Comparison of ENCODE assay signal across 24 mouse cellular contexts in genomic region chr15:97348566-97349315, GRCm38 (mm10).
A peak's percentile ranks its signal among the peaks of the same experiment; 100 is the strongest.
DNase-seq lines count a peak whose midpoint lies in the region; ATAC-seq and TF ChIP-seq lines count a peak whose summit lies in the region.
"Had no signal": no experiment of that assay in that cellular context is flagged by ENCODE, and none has a peak within 500 bp of the region (broad histone marks: within the 10 kb centered on the region; RNA-seq: fewer than 3 reads in every experiment).

No protein-coding gene starts in this region.

- 50% methylated on average over 24 of the region's 24 CpGs for WGBS in heart, embryonic 12.5 days
- 86% methylated on average over 24 of the region's 24 CpGs for WGBS in liver, adult 2 months
- WGBS in liver, embryonic 11.5 days, result 75% methylated on average over 24 of the region's 24 CpGs
- 87% methylated on average over 24 of the region's 24 CpGs for WGBS in forebrain, postnatal 0 days

- no peaks in the 10 kb centered on the region; the same call in 1 of the 2 replicates for H3K27me3 ChIP-seq in heart, embryonic 12.5 days (replicated peaks)
- H3K27me3 ChIP-seq in liver, adult 2 months (ENCODE audit: control insufficient read depth, insufficient read depth, low read length), result no peaks in the 10 kb centered on the region
- no peaks in the 10 kb centered on the region for H3K27me3 ChIP-seq in liver, embryonic 11.5 days (replicated peaks; ENCODE audit: control insufficient read depth, insufficient read depth, low read length)
- no peaks in the 10 kb centered on the region for H3K27me3 ChIP-seq in forebrain, postnatal 0 days (ENCODE audit: insufficient read depth, low read length)
- H3K27me3 ChIP-seq: forebrain, embryonic 13.5 days; intestine, embryonic 15.5 days; neural tube, embryonic 12.5 days had no signal

- H3K4me3 ChIP-seq in heart, embryonic 12.5 days, result no peak overlapping the region
- no peak overlapping the region for H3K4me3 ChIP-seq in liver, adult 2 months (ENCODE audit: insufficient read depth, low read depth, low read length)
- no peak overlapping the region for H3K4me3 ChIP-seq in liver, embryonic 11.5 days (ENCODE audit: low read depth, low read length)
- H3K4me3 ChIP-seq in forebrain, postnatal 0 days (ENCODE audit: low read depth, low read length), result no peak overlapping the region
- H3K4me3 ChIP-seq: forebrain, embryonic 13.5 days; heart, adult 2 months; intestine, embryonic 15.5 days; layer of hippocampus, adult 2 months; liver, embryonic 12.5 days; neural tube, embryonic 12.5 days had no signal

- H3K9me3 ChIP-seq in heart, embryonic 12.5 days (replicated peaks), result no peaks in the 10 kb centered on the region
- H3K9me3 ChIP-seq in liver, embryonic 11.5 days (ENCODE audit: control insufficient read depth, low read length), result no peaks in the 10 kb centered on the region
- no peaks in the 10 kb centered on the region for H3K9me3 ChIP-seq in forebrain, postnatal 0 days (ENCODE audit: low read length)
- H3K9me3 ChIP-seq: forebrain, embryonic 13.5 days; intestine, embryonic 15.5 days; liver, embryonic 12.5 days; neural tube, embryonic 12.5 days had no signal

- no peak overlapping the region for H3K9ac ChIP-seq in heart, embryonic 12.5 days
- no peak overlapping the region for H3K9ac ChIP-seq in liver, adult 2 months (ENCODE audit: low read depth, low read length)
- H3K9ac ChIP-seq in liver, embryonic 11.5 days (ENCODE audit: low read depth, low read length), result no peak overlapping the region
- H3K9ac ChIP-seq in forebrain, postnatal 0 days, result no peak overlapping the region
- H3K9ac ChIP-seq: forebrain, embryonic 13.5 days; intestine, embryonic 15.5 days; liver, embryonic 12.5 days; neural tube, embryonic 12.5 days had no signal

- no peak overlapping the region for H3K27ac ChIP-seq in heart, embryonic 12.5 days (ENCODE audit: poor library complexity, severe bottlenecking)
- H3K27ac ChIP-seq in liver, adult 2 months (replicated peaks; ENCODE audit: insufficient read depth, low read depth, low read length), result no peak overlapping the region
- H3K27ac ChIP-seq in liver, embryonic 11.5 days (ENCODE audit: low read depth, low read length), result no peak overlapping the region
- H3K27ac ChIP-seq in forebrain, postnatal 0 days (ENCODE audit: low read depth, low read length), result no peak overlapping the region
- H3K27ac ChIP-seq: forebrain, embryonic 13.5 days; heart, adult 2 months; intestine, embryonic 15.5 days; layer of hippocampus, adult 2 months; liver, embryonic 12.5 days; neural tube, embryonic 12.5 days had no signal

- TF ChIP-seq CTCF in liver, adult 2 months (IDR thresholded peaks at IDR 0.05; ENCODE audit: low read depth, low read length), result no peak
- TF ChIP-seq CTCF in forebrain, postnatal 0 days (IDR thresholded peaks at IDR 0.05; ENCODE audit: low read depth), result no peak

- ATAC-seq in heart, embryonic 12.5 days (ENCODE audit: insufficient number of reproducible peaks, low FRiP score), result no peak
- ATAC-seq in liver, embryonic 11.5 days (replicated peaks; ENCODE audit: low FRiP score), result no peak
- ATAC-seq in forebrain, postnatal 0 days, result no peak
- ATAC-seq: forebrain, embryonic 13.5 days; hindbrain, embryonic 16.5 days; intestine, embryonic 15.5 days; liver, embryonic 12.5 days had no signal

- H3K4me2 ChIP-seq in heart, embryonic 12.5 days, result peak overlapping the region; percentile 31
- H3K4me2 ChIP-seq in liver, embryonic 11.5 days, result no peak overlapping the region
- no peak overlapping the region for H3K4me2 ChIP-seq in forebrain, postnatal 0 days (ENCODE audit: low read depth)
- H3K4me2 ChIP-seq: forebrain, embryonic 13.5 days; intestine, embryonic 15.5 days; liver, embryonic 12.5 days; neural tube, embryonic 12.5 days had no signal

- no peak for DNase-seq in heart, postnatal 25 days (ENCODE audit: low spot score)
- peak; percentile 19 for DNase-seq in liver, adult 2 months (ENCODE audit: extremely low read depth, low read depth, low spot score)
- no peak for DNase-seq in liver, embryonic 11.5 days (ENCODE audit: low spot score)
- peak; percentile 76 for DNase-seq in adrenal gland, adult 2 months
- DNase-seq in forebrain, postnatal 0 days, result no peak
- no peak for DNase-seq in thymus, postnatal 25 days
- DNase-seq: cerebellum, adult 2 months; gastrocnemius, postnatal 14 days; heart, adult 2 months; kidney, adult 8-10 months; kidney, postnatal 25 days; lung, adult 18-20 months; lung, postnatal 14 days; midbrain, embryonic 14.5 days; retina, postnatal 1 day; right cerebral cortex, postnatal 25 days; spleen, adult 18-20 months had no signal

- H3K36me3 ChIP-seq in heart, embryonic 12.5 days, result no peaks in the 10 kb centered on the region
- no peaks in the 10 kb centered on the region for H3K36me3 ChIP-seq in liver, adult 2 months (ENCODE audit: control insufficient read depth, insufficient read depth, low read length)
- H3K36me3 ChIP-seq in liver, embryonic 11.5 days (ENCODE audit: control insufficient read depth, insufficient read depth, low read length), result no peaks in the 10 kb centered on the region
- H3K36me3 ChIP-seq in forebrain, postnatal 0 days (ENCODE audit: insufficient read depth), result no peaks in the 10 kb centered on the region
- H3K36me3 ChIP-seq: intestine, embryonic 15.5 days; liver, embryonic 12.5 days; neural tube, embryonic 12.5 days had no signal

- H3K79me2 ChIP-seq in liver, adult 2 months (ENCODE audit: control insufficient read depth, insufficient read depth, low read length), result no peaks in the 10 kb centered on the region

- TF ChIP-seq POLR2A in liver, adult 2 months (IDR thresholded peaks at IDR 0.05; ENCODE audit: extremely low read depth, insufficient read depth, low read length), result no peak

- H3K4me1 ChIP-seq in heart, embryonic 12.5 days (replicated peaks), result peaks cover 21% of the 10 kb centered on the region
- H3K4me1 ChIP-seq in liver, adult 2 months (ENCODE audit: control insufficient read depth, insufficient read depth, low read length), result no peaks in the 10 kb centered on the region
- peaks cover 13% of the 10 kb centered on the region for H3K4me1 ChIP-seq in liver, embryonic 11.5 days (replicated peaks; ENCODE audit: control insufficient read depth, insufficient read depth, low read length)
- H3K4me1 ChIP-seq in forebrain, postnatal 0 days (ENCODE audit: insufficient read depth), result peaks cover 5% of the 10 kb centered on the region; the same call in 1 of the 2 replicates
- H3K4me1 ChIP-seq: forebrain, embryonic 13.5 days; neural tube, embryonic 12.5 days had no signal

- intact Hi-C loops in heart, postnatal 25 days (cut with DNase I), result no loop called here

Comparison
In these comparisons a context has a peak if more than half of its experiments do, and no peak if none do; other contexts are left out.
1. DNase-seq: peak in liver, adult 2 months (single experiment) and adrenal gland, adult 2 months (single experiment); none in heart, postnatal 25 days (single experiment), liver, embryonic 11.5 days (single experiment), forebrain, postnatal 0 days (single experiment) and thymus, postnatal 25 days (single experiment).